Mouse (Mus musculus) stomach, embryonic 15.5 days (tissue): ENCODE results near the gene Apon. TPM values are rescaled to one million over a fixed set of nuclear protein-coding genes. Genes with fewer than 3 reads are reported as not detected.
"Not testable (repeated sequence)": the region's sequence is repeated elsewhere in the genome, so short reads cannot be mapped to it uniquely, and the experiment has no call there.

Experiments used
- ATAC-seq: fragments of 200-750 bp; cut with Nextera tagmentation; 2 replicates; pipeline ENCODE4 v1.8.0; 2017; ENCODE audit warnings: low read depth, moderate number of reproducible peaks, moderate TSS enrichment; ENCODE audit not compliant: insufficient read depth, low FRiP score
- H3K27ac ChIP-seq: fragments of 300-500 bp; sonication (generic); 2 replicates; pipeline ENCODE4 v1.5.1; 2015; ENCODE audit warnings: mild to moderate bottlenecking, inconsistent platforms
- H3K27me3 ChIP-seq: fragments of 300-500 bp; sonication (generic); replicated peaks from 2 replicates; pipeline ENCODE4 v1.6.1; 2015; ENCODE audit warnings: inconsistent platforms
- H3K36me3 ChIP-seq: fragments of 300-500 bp; sonication (generic); 2 replicates; pipeline ENCODE4 v1.6.1; 2015; ENCODE audit warnings: inconsistent platforms
- H3K4me1 ChIP-seq: fragments of 300-500 bp; sonication (generic); 2 replicates; pipeline ENCODE4 v1.6.1; 2015; ENCODE audit warnings: inconsistent platforms
- H3K4me2 ChIP-seq: fragments of 300-500 bp; sonication (generic); 2 replicates; pipeline ENCODE4 v1.6.1; 2015; ENCODE audit warnings: mild to moderate bottlenecking, inconsistent platforms
- H3K4me3 ChIP-seq: fragments of 300-500 bp; sonication (generic); replicated peaks from 2 replicates; pipeline ENCODE4 v1.5.1; 2015; ENCODE audit warnings: inconsistent platforms
- H3K9ac ChIP-seq: fragments of 300-500 bp; sonication (generic); 2 replicates; pipeline ENCODE4 v1.6.1; 2015; ENCODE audit warnings: inconsistent platforms
- H3K9me3 ChIP-seq: fragments of 300-500 bp; sonication (generic); 2 replicates; pipeline ENCODE4 v1.6.1; 2016; ENCODE audit warnings: inconsistent platforms
- WGBS: fragments of 180-500 bp; shearing (Covaris S2); methylation state at CpG from one replicate; pipeline ENCODE4 v1.1.7; 2015; 5-methylcytosine and 5-hydroxymethylcytosine counted together
- polyA plus RNA-seq: library from polyadenylated mRNA; unstranded; fragments of >200 nt; fragmentation: Nextera tagmentation; extraction: Ambion mirVana; gene quantifications from 2 replicates; pipeline ENCODE4 v1.2.1, GENCODE M21; 2015

The Apon gene
- polyA plus RNA-seq, 1 experiment from 2014 or later, result 0.55 TPM

DNA sequence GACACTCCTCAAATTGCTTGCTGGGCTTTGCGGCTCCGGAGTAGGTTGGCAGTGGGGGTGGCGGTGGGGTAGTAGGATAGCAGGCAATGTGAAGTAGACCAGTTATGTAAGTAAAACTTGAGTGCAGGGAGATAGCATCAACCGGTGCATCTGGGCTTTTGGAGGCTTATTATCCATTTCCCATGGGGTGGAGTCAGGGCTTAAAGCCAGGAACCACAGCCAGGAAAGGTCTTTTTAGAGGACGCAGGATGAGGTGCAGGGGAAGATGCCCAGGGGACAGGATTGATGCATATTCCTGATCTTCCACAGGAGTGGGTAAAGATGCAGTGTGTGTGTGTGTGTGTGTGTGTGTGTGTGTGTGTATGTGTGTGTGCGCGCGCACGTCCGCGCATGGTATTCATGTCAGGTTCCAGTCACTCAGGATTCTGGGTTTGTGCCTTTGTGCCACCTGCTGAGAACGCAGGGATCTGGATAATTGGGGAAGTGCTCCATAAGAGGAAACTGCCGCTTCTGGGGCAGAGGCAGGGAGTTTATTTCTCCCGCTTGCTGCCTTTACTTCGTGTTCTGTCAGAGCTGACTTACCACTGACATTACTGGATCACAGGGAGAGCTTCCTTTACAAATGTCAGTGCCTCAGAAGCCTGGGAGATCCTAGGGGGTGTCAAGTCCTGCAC, 16.0 kb upstream of the Apon start:
- 78% methylated on average over 15 of the region's 15 CpGs for WGBS
- no peak overlapping the region for H3K4me3 ChIP-seq
- no peak overlapping the region for H3K27ac ChIP-seq
- H3K36me3 ChIP-seq, result peaks cover 25% of the 10 kb centered on the region
- no peaks in the 10 kb centered on the region for H3K27me3 ChIP-seq
- ATAC-seq, result no peak
- no peaks in the 10 kb centered on the region for H3K4me1 ChIP-seq
- H3K4me2 ChIP-seq, result no peak overlapping the region
- no peaks in the 10 kb centered on the region for H3K9me3 ChIP-seq
- no peak overlapping the region for H3K9ac ChIP-seq

DNA sequence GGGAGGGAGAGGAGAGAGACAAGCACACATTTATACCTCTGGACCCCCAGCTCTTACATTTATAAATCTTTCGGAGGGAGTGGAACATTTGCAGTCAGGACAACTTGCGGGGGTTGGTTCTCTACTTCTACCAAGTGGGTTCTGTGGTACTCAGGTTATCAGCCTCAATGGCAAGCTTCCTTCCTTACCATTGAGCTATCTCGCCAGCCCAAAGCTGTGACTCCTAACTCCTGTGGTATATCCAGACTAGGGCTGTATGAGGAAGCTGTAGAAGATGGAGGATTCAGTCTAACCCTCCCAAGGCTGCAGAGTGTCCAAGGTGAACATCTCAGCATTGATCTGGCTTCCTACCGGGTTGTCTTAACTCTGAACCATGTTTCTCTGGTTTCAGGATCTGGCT, 14.8 kb upstream of the Apon start:
- WGBS, result 91% methylated on average over 4 of the region's 4 CpGs
- H3K27me3 ChIP-seq, result no peaks in the 10 kb centered on the region
- H3K9ac ChIP-seq, result no peak overlapping the region
- no peak overlapping the region for H3K4me2 ChIP-seq
- ATAC-seq, result no peak
- H3K27ac ChIP-seq, result no peak overlapping the region
- no peaks in the 10 kb centered on the region for H3K9me3 ChIP-seq
- H3K4me1 ChIP-seq, result no peaks in the 10 kb centered on the region
- H3K36me3 ChIP-seq, result peaks cover 34% of the 10 kb centered on the region
- no peak overlapping the region for H3K4me3 ChIP-seq

DNA sequence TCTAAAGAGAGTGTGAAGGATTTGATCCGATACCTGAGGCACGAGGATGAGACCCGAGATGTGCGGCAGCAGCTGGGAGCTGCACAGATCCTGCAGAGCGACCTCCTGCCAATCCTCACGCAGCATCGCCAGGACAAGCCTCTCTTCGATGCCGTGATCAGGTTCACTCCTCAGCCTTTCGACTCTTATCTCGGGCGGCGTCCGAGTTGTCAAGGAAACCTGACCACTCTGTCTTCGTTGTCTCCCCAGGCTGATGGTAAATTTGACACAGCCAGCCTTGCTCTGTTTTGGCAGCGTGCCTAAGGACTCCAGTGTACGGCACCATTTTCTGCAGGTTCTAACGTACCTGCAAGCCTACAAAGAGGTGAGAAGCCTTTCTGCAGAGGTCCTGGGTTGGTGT, 13.8 kb upstream of the Apon start:
- Histone ChIP-seq H3K9me3 (no peaks in the 10 kb centered on the region), H3K27ac (no peak overlapping the region), H3K4me1 (no peaks in the 10 kb centered on the region), H3K4me2 (no peak overlapping the region), H3K27me3 (no peaks in the 10 kb centered on the region), H3K4me3 (no peak overlapping the region), H3K36me3 (peaks cover 40% of the 10 kb centered on the region), H3K9ac (no peak overlapping the region)
- 79% methylated on average over 18 of the region's 18 CpGs for WGBS
- no peak for ATAC-seq

DNA sequence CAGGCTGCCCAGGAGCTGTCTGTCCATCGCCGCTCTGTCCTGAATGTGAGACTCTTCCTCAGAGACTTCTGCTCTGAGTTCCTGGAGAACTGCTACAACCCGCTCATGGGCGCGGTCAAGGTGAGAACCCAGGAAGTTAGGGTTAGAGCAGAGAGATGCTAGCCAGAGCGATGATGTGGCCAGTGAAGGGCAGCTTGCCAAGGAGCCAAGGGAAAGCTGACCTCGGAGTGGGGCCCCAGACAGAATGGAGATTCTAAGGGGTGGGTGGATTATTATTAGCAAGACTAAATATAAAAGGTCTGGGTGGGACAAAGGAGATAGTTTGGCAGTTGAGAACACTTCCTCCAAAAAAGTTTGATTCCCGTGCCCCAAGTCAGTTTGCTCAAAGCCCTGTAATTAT, 10.6 kb upstream of the Apon start:
- Histone ChIP-seq H3K36me3 (peaks cover 62% of the 10 kb centered on the region), H3K4me1 (no peaks in the 10 kb centered on the region), H3K9ac (no peak overlapping the region), H3K4me2 (no peak overlapping the region), H3K27ac (no peak overlapping the region), H3K27me3 (no peaks in the 10 kb centered on the region), H3K9me3 (no peaks in the 10 kb centered on the region), H3K4me3 (no peak overlapping the region)
- WGBS, result 91% methylated on average over 8 of the region's 8 CpGs
- no peak for ATAC-seq

DNA sequence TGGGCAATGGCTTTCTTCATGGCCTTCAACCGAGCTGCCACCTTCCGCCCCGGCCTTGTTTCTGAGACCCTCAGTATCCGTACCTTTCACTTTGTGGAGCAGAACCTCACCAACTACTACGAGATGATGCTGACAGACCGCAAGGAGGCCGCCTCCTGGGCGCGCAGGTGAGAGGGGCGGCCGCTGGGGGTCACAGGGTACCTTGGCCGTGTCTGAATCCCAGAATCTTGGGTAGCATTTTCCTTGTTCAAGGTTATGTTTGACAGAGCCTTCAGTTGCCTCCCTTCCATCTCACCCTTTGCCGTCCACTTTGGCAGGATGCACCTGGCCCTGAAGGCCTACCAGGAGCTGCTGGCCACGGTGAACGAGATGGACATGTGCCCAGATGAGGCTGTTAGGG, 9.8 kb upstream of the Apon start:
- Histone ChIP-seq H3K4me2 (no peak overlapping the region), H3K9ac (no peak overlapping the region), H3K36me3 (peaks cover 67% of the 10 kb centered on the region), H3K4me3 (no peak overlapping the region), H3K27me3 (no peaks in the 10 kb centered on the region), H3K4me1 (no peaks in the 10 kb centered on the region), H3K27ac (no peak overlapping the region), H3K9me3 (no peaks in the 10 kb centered on the region)
- WGBS, result 93% methylated on average over 15 of the region's 15 CpGs
- no peak for ATAC-seq

DNA sequence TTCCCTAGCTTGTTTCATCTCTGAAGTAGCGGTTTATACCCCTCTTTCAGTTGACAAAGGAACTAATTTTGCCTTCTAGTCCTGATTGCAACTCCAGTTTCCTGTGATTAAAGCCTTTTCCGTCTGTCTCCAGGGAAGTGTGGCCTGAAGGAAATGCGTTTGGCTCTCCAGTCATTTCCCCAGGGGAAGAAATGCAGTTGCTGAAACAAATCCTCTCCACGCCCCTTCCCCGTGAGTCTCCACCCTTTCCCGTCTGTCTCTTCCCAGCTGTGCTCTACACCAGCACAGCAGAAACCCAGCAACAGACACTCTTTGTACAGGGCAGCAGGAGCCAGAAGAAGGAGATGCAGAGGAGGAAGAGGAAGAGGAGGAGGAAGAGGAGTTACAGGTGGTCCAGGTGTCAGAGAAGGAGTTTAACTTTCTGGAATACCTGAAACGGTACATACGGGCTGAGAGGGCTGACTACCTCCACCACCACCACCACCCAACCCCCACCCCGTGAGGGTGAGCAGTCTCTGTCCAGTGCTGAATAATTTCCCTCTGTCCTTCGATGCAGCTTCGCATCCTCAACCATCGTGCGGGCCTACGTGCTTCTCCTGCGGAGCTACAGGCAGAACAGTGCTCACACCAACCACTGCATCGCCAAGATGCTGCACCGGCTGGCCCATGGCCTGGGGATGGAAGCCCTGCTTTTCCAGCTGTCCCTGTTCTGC, 6.7 kb upstream of the Apon start:
- Histone ChIP-seq H3K27ac (no peak overlapping the region), H3K9me3 (no peaks in the 10 kb centered on the region), H3K4me1 (no peaks in the 10 kb centered on the region), H3K4me2 (no peak overlapping the region), H3K36me3 (peaks cover 70% of the 10 kb centered on the region), H3K4me3 (no peak overlapping the region), H3K27me3 (no peaks in the 10 kb centered on the region), H3K9ac (no peak overlapping the region)
- ATAC-seq, result no peak
- WGBS, result 81% methylated on average over 17 of the region's 17 CpGs

DNA sequence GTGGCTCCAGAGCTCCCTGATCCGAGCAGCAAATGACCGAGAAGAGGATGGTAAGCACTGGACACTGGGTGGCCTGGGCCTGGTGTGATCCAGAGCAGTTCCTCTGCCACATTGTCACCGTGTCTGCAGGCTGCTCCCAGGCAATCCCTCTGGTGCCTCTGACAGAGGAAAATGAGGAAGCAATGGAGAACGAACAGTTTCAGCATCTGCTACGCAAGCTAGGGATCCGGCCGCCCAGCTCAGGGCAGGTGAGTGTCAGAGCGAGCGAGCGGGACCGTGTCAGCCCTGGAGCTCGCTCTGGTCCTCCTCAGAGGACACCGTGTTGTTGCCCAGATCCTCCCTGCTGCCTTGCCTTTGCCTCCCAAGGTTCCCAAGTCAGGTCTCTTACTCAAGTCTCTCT, 3.3 kb upstream of the Apon start:
- H3K36me3 ChIP-seq, result peaks cover 49% of the 10 kb centered on the region
- H3K27ac ChIP-seq, result no peak overlapping the region
- H3K9ac ChIP-seq, result no peak overlapping the region
- no peaks in the 10 kb centered on the region for H3K9me3 ChIP-seq
- 92% methylated on average over 13 of the region's 13 CpGs for WGBS
- H3K4me3 ChIP-seq, result no peak overlapping the region
- H3K4me1 ChIP-seq, result no peaks in the 10 kb centered on the region
- ATAC-seq, result no peak
- no peak overlapping the region for H3K4me2 ChIP-seq
- H3K27me3 ChIP-seq, result no peaks in the 10 kb centered on the region

DNA sequence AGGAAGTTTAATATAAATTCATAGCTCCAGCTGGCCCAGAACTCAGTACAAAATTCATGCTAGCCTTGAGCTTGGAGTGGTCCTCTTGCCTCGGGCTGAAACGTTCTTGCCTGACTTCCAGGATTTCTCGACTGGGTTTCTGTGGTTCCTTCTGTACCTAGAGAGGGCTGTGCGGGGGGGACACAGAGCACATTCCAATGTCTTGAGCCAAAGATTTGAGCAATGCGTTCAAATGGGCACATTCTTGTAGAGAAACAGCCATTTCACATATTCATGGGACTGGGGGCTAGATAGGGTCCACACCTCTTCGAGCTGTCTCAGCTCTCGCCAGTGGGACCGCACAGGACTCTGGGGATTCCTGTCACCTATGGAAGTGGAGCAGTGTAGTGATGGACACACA, 2.0 kb downstream of the Apon start:
- no peak overlapping the region for H3K4me3 ChIP-seq
- ATAC-seq, result no peak
- H3K27me3 ChIP-seq, result no peaks in the 10 kb centered on the region
- no peaks in the 10 kb centered on the region for H3K9me3 ChIP-seq
- no peaks in the 10 kb centered on the region for H3K4me1 ChIP-seq
- H3K36me3 ChIP-seq, result peaks cover 4% of the 10 kb centered on the region
- H3K27ac ChIP-seq, result no peak overlapping the region
- no peak overlapping the region for H3K4me2 ChIP-seq
- no peak overlapping the region for H3K9ac ChIP-seq
- WGBS, result 82% methylated on average over 8 of the region's 8 CpGs

DNA sequence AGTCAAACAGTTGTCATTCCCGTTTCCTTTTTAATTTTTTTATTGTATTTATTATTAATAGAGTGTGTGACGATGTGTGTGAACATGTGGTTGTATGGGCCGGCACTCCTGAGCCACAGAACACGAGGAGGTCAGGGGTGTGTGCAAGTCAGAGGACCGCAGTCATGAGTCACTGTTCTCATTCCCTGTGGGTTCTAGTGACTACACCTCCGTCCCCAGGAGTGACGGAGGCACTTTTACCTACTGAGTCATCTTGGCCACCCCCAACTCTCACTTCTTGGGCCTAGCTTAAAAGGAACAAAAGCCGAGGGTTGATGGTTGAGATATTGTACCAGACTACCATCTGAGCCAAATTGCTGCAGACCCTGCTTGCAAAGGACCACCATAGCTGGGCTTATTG, 2.4 kb downstream of the Apon start:
- H3K27ac ChIP-seq, result no peak overlapping the region
- no peaks in the 10 kb centered on the region; the same call in 1 of the 2 replicates for H3K36me3 ChIP-seq
- no peak overlapping the region for H3K4me2 ChIP-seq
- H3K4me1 ChIP-seq, result no peaks in the 10 kb centered on the region
- ATAC-seq, result no peak
- no peaks in the 10 kb centered on the region for H3K27me3 ChIP-seq
- H3K4me3 ChIP-seq, result no peak overlapping the region
- no peaks in the 10 kb centered on the region for H3K9me3 ChIP-seq
- no peak overlapping the region for H3K9ac ChIP-seq
- WGBS, result 86% methylated on average over 8 of the region's 8 CpGs

DNA sequence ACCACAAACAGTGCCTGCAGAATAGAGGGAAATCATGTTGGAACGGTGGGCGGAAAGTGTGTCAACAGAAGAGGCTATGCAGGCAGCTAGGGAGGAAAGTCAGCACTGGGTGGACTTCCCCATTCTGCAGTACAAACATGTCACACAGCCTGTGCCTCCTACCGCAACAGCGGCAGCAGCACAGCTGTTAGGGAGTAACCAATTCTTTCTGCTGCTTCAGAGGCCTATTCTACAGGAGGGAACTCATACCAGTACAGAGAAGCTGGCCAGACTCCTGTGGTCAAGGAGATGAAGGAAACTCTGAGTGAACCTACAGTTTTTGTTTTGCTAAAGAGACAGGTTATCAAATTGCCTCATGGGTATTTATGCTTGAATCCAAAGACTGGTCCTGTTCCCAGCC, 5.1 kb downstream of the Apon start:
- Histone ChIP-seq H3K4me3 (no peak overlapping the region), H3K27ac (no peak overlapping the region), H3K36me3 (no peaks in the 10 kb centered on the region), H3K4me2 (no peak overlapping the region), H3K27me3 (no peaks in the 10 kb centered on the region), H3K4me1 (no peaks in the 10 kb centered on the region), H3K9me3 (no peaks in the 10 kb centered on the region), H3K9ac (no peak overlapping the region)
- WGBS, result 57% methylated on average over 4 of the region's 4 CpGs
- ATAC-seq, result peak; percentile 22; the same call in 1 of the 2 replicates

DNA sequence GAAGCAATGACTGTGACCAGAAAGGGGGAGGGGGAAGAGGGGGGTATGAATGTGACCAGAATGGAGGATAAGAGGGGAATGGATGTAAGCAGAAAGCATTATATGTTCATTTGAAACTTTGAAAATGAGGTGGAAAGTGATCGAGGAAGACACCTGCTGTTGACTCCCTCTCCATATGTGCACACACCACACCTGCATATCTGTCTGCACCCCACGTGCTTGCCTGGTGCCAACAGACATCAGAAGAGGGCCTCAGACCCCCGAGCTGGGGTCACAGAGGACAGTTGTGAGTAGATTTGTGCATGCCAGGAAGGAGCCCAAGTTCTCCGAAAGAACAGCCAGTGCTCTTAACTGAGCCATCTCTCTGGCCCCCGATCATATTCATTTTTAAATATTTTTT, 6.0 kb downstream of the Apon start:
- no peaks in the 10 kb centered on the region for H3K27me3 ChIP-seq
- 81% methylated on average over 5 of the region's 5 CpGs for WGBS
- H3K9ac ChIP-seq, result no peak overlapping the region
- ATAC-seq, result no peak
- no peaks in the 10 kb centered on the region for H3K9me3 ChIP-seq
- no peak overlapping the region for H3K27ac ChIP-seq
- no peaks in the 10 kb centered on the region for H3K4me1 ChIP-seq
- no peaks in the 10 kb centered on the region for H3K36me3 ChIP-seq
- no peak overlapping the region for H3K4me2 ChIP-seq
- H3K4me3 ChIP-seq, result no peak overlapping the region

DNA sequence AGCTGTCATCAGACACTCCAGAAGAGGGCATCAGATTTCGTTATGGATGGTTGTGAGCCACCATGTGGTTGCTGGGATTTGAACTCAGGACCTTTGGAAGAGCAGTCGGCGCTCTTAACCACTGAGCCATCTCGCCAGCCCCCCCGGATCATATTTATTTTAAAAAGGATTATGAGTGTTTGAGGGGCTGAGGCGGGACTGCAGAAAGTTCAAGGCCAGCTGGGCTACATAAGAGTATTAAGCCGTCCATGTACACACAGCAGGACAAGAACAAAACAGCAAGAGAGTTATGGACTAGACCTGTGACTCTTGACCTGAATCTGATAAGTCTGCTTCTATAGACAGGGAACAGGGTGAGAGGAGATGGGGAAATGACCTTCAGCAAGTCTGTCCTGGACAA, 6.5 kb downstream of the Apon start:
- not testable (repeated sequence) for H3K4me3 ChIP-seq, H3K36me3 ChIP-seq, H3K27me3 ChIP-seq, H3K4me1 ChIP-seq, H3K9me3 ChIP-seq, H3K27ac ChIP-seq, H3K9ac ChIP-seq, ATAC-seq, H3K4me2 ChIP-seq
- 65% methylated on average over 7 of the region's 7 CpGs for WGBS
